In the genomic region with DNA sequence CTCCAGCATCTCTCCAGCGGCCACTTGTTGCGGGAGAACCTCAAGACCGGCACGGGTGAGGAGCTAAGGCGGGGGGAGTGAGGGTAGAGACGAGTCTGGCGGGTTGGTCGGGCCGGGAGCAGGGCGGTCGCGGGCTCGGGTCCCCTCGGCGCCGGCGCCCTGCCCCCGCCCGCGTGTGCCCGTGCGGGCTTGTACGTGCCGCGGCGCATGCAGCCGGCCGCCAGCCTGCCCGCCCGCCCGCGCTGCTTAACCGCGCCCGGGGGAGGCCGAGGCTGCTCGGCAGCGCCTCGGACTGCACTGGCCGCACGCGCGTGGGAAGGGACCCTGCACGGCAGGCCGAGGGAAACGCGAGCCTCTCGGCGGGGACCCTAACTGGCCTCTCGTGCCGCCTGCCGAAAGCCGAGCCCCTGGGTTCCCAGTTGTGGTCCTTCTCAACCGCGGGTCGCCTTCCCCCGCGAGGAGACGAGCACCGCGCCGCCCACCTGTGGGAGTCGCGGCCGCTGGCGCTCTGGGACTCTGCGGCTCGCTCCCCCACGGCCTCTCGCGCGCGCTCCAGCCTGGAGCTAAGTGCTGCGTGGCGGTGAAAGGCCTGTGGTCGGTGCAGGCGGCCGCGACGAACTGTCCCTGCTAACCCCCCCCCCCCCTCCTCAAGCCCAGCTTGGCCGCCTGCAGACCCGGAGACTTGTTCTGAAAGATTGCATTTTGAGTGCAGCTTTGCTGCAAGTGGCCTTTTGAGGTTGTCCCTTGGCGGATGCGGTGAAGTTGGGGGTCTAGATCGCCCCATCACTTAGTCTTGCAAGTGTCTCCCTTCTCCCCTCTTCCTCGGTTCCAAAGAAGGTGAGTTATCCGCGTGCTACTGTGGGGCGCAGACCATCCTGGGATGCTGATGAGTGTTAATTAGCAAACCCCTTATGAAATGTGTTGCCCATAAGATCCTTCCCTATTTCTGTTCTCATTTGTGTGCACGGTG, we compare ENCODE assay signal across 8 mouse cellular contexts. TPM values are rescaled to one million over a fixed set of nuclear protein-coding genes. Genes with fewer than 3 reads are reported as not detected.
A peak's percentile ranks its signal among the peaks of the same experiment; 100 is the strongest.
DNase-seq lines count a peak whose midpoint lies in the region; ATAC-seq and TF ChIP-seq lines count a peak whose summit lies in the region.

No protein-coding gene starts in this region.

- H3K9me3 ChIP-seq in erythroblast, embryonic 14.5 days (ENCODE audit: control insufficient read depth, low read length): no peaks in the 10 kb centered on the region
- H3K9me3 ChIP-seq in forebrain, embryonic 14.5 days (replicated peaks; ENCODE audit: control insufficient read depth, low read length): no peaks in the 10 kb centered on the region
- H3K9me3 ChIP-seq in limb, embryonic 13.5 days: no peaks in the 10 kb centered on the region
- no peaks in the 10 kb centered on the region for H3K9me3 ChIP-seq in neural tube, embryonic 13.5 days

- H3K27ac ChIP-seq in thymus, adult 2 months (ENCODE audit: control insufficient read depth, insufficient read depth, low read length): no peak overlapping the region
- H3K27ac ChIP-seq in forebrain, embryonic 14.5 days (ENCODE audit: low read depth, low read length): no peak overlapping the region
- H3K27ac ChIP-seq in limb, embryonic 13.5 days: peak overlapping the region; percentile 48
- H3K27ac ChIP-seq in neural tube, embryonic 13.5 days (replicated peaks): no peak overlapping the region

- peak overlapping the region; percentile 98 for H3K4me2 ChIP-seq in forebrain, embryonic 14.5 days (ENCODE audit: low read length)
- peak overlapping the region; percentile 87 for H3K4me2 ChIP-seq in limb, embryonic 13.5 days (replicated peaks)
- peak overlapping the region; percentile 99 for H3K4me2 ChIP-seq in neural tube, embryonic 13.5 days

- DNase-seq in thymus, adult 2 months: no peak
- no peak for DNase-seq in thymus, adult 18-20 months
- peak; percentile 45 for DNase-seq in forebrain, embryonic 14.5 days (ENCODE audit: low spot score)
- DNase-seq in adipocyte (ENCODE audit: low spot score): no peak

- H3K4me3 ChIP-seq in erythroblast, embryonic 14.5 days (replicated peaks): peak overlapping the region; percentile 61
- H3K4me3 ChIP-seq in thymus, adult 2 months (ENCODE audit: control insufficient read depth, insufficient read depth, low read length): peak overlapping the region; percentile 45
- H3K4me3 ChIP-seq in forebrain, embryonic 14.5 days (ENCODE audit: low read depth, low read length): peak overlapping the region; percentile 65
- peak overlapping the region; percentile 80 for H3K4me3 ChIP-seq in limb, embryonic 13.5 days
- peak overlapping the region; percentile 68 for H3K4me3 ChIP-seq in neural tube, embryonic 13.5 days

- TF ChIP-seq CTCF in thymus, adult 2 months (IDR thresholded peaks at IDR 0.05; ENCODE audit: borderline replicate concordance, control insufficient read depth, extremely low read depth, insufficient read depth, low read length, poor library complexity): no peak

- 4% methylated on average over 89 of the region's 90 CpGs for WGBS in thymus, adult 2 months
- under 1% methylated on average over 76 of the region's 90 CpGs for WGBS in forebrain, embryonic 14.5 days
- under 1% methylated on average over 90 of the region's 90 CpGs for WGBS in limb, embryonic 13.5 days
- 1% methylated on average over 75 of the region's 90 CpGs for WGBS in neural tube, embryonic 13.5 days

- peaks cover 28% of the 10 kb centered on the region for H3K27me3 ChIP-seq in erythroblast, embryonic 14.5 days (ENCODE audit: control insufficient read depth)
- peaks cover 2% of the 10 kb centered on the region; the same call in 1 of the 2 replicates for H3K27me3 ChIP-seq in thymus, adult 2 months (ENCODE audit: control insufficient read depth, insufficient read depth, low read length)
- H3K27me3 ChIP-seq in forebrain, embryonic 14.5 days (replicated peaks; ENCODE audit: control insufficient read depth, insufficient read depth, low read length): no peaks in the 10 kb centered on the region
- H3K27me3 ChIP-seq in limb, embryonic 13.5 days: peaks cover 6% of the 10 kb centered on the region; the same call in 1 of the 2 replicates
- H3K27me3 ChIP-seq in neural tube, embryonic 13.5 days: peaks cover 15% of the 10 kb centered on the region

- peak overlapping the region; percentile 69 for H3K9ac ChIP-seq in forebrain, embryonic 14.5 days (ENCODE audit: low read length)
- H3K9ac ChIP-seq in limb, embryonic 13.5 days: peak overlapping the region; percentile 85
- peak overlapping the region; percentile 76 for H3K9ac ChIP-seq in neural tube, embryonic 13.5 days

- peaks cover 11% of the 10 kb centered on the region for H3K4me1 ChIP-seq in erythroblast, embryonic 14.5 days (ENCODE audit: control insufficient read depth)
- H3K4me1 ChIP-seq in thymus, adult 2 months (replicated peaks; ENCODE audit: control insufficient read depth, insufficient read depth, low read length): peaks cover 11% of the 10 kb centered on the region
- H3K4me1 ChIP-seq in forebrain, embryonic 14.5 days (ENCODE audit: control insufficient read depth, insufficient read depth, low read length): no peaks in the 10 kb centered on the region
- H3K4me1 ChIP-seq in limb, embryonic 13.5 days: peaks cover 22% of the 10 kb centered on the region
- peaks cover 22% of the 10 kb centered on the region for H3K4me1 ChIP-seq in neural tube, embryonic 13.5 days (replicated peaks)

- no peaks in the 10 kb centered on the region; the same call in 1 of the 2 replicates for H3K36me3 ChIP-seq in erythroblast, embryonic 14.5 days (ENCODE audit: control insufficient read depth)
- no peaks in the 10 kb centered on the region for H3K36me3 ChIP-seq in thymus, adult 2 months (ENCODE audit: control insufficient read depth, insufficient read depth, low read length)
- H3K36me3 ChIP-seq in forebrain, embryonic 14.5 days (ENCODE audit: control insufficient read depth, insufficient read depth, low read length): no peaks in the 10 kb centered on the region
- no peaks in the 10 kb centered on the region for H3K36me3 ChIP-seq in limb, embryonic 13.5 days
- no peaks in the 10 kb centered on the region for H3K36me3 ChIP-seq in neural tube, embryonic 13.5 days

- no peak for TF ChIP-seq POLR2A in thymus, adult 2 months (IDR thresholded peaks at IDR 0.05; ENCODE audit: control insufficient read depth, extremely low read depth, insufficient read depth, low read length, poor library complexity)

- no peak for ATAC-seq in erythroblast, adult 5-6 weeks (replicated peaks; ENCODE audit: low FRiP score, poor library complexity, severe bottlenecking)
- peak; percentile 85 for ATAC-seq in forebrain, embryonic 14.5 days
- ATAC-seq in limb, embryonic 13.5 days (ENCODE audit: low FRiP score, low read depth): peak; percentile 77
- peak; percentile 88 for ATAC-seq in neural tube, embryonic 13.5 days (ENCODE audit: low read depth)

RNA-seq across cellular contexts. Expression of gene Ak4, which starts 1.1 kb away (rescaled TPM):
- 0.16 TPM in 1 of 2 replicates, not detected in the other for polyA plus RNA-seq in erythroblast, embryonic 14.5 days (2012)
- 1.5 and 3.8 TPM in 2 replicates for total RNA-seq in erythroblast, adult 5-6 weeks (2015; ENCODE audit: low replicate concordance)
- 0.84 and 2.2 TPM in 2 replicates for total RNA-seq in erythroblast, adult 5-6 weeks (2017; ENCODE audit: low replicate concordance)
- polyA plus RNA-seq in thymus, adult 2 months (2012; rRNA removed): 0.71 and 1.5 TPM in 2 replicates
- 2.9 and 4.6 TPM in 2 replicates for polyA plus RNA-seq in forebrain, embryonic 14.5 days (2014; fragmentation: Nextera tagmentation; extraction: Ambion mirVana)
- 12.1 and 13.2 TPM in 2 replicates for polyA plus RNA-seq in limb, embryonic 13.5 days (2015; fragmentation: Nextera tagmentation; extraction: Ambion mirVana)
- 4.6 and 5.2 TPM in 2 replicates for polyA plus RNA-seq in neural tube, embryonic 13.5 days (2015; fragmentation: Nextera tagmentation; extraction: Ambion mirVana)
